Mouse (Mus musculus): ENCODE measurements around the gene Rnf43. TPM values are rescaled to one million over a fixed set of nuclear protein-coding genes. Genes with fewer than 3 reads are reported as not detected.

The Rnf43 gene
- polyA plus RNA-seq, 1 experiment, result 3.5 TPM

- TF ChIP-seq CTCF (IDR thresholded peaks at IDR 0.05; ENCODE audit: extremely low read depth, insufficient read depth, insufficient read length, insufficient replicate concordance), result no peak
- TF ChIP-seq POLR2A (IDR thresholded peaks at IDR 0.05; ENCODE audit: low read depth, low read length), result no peak
- Histone ChIP-seq H3K27me3 (ENCODE audit: control insufficient read depth, insufficient read depth, low read length) (no peaks in the 10 kb centered on the region), H3K4me3 (ENCODE audit: extremely low read depth, insufficient read depth, insufficient read length) (no peak overlapping the region), H3K4me1 (ENCODE audit: control insufficient read depth, insufficient read depth, insufficient read length) (peaks cover 2% of the 10 kb centered on the region; the same call in 1 of the 2 replicates), H3K27ac (ENCODE audit: insufficient read depth, low read length) (no peak overlapping the region), H3K36me3 (ENCODE audit: control insufficient read depth, insufficient read depth, low read length) (no peaks in the 10 kb centered on the region)
- no peak for DNase-seq (ENCODE audit: low read depth in 1 of 2, low spot score in 2 of 2)
- 90% methylated on average over 5 of the region's 5 CpGs for whole genome bisulfite sequencing
Measured at GRCm38 (mm10) chr11:87708979-87709378, 46.5 kb downstream of the Rnf43 start.

- Histone ChIP-seq H3K4me3 (ENCODE audit: extremely low read depth, insufficient read depth, insufficient read length) (peak overlapping the region; percentile 36), H3K27me3 (ENCODE audit: control insufficient read depth, insufficient read depth, low read length) (no peaks in the 10 kb centered on the region), H3K27ac (ENCODE audit: insufficient read depth, low read length) (no peak overlapping the region), H3K36me3 (ENCODE audit: control insufficient read depth, insufficient read depth, low read length) (no peaks in the 10 kb centered on the region), H3K4me1 (ENCODE audit: control insufficient read depth, insufficient read depth, insufficient read length) (peaks cover 2% of the 10 kb centered on the region; the same call in 1 of the 2 replicates)
- no peak for DNase-seq (ENCODE audit: low read depth in 1 of 2, low spot score in 2 of 2)
- no peak for TF ChIP-seq POLR2A (IDR thresholded peaks at IDR 0.05; ENCODE audit: low read depth, low read length)
- no peak for TF ChIP-seq CTCF (IDR thresholded peaks at IDR 0.05; ENCODE audit: extremely low read depth, insufficient read depth, insufficient read length, insufficient replicate concordance)
- WGBS, result 20% methylated on average over 21 of the region's 21 CpGs
Measured at GRCm38 (mm10) chr11:87709513-87710261, 47.2 kb downstream of the Rnf43 start.

- H3K27ac ChIP-seq (ENCODE audit: insufficient read depth, low read length), result no peak overlapping the region
Measured at GRCm38 (mm10) chr11:87710262-87710615, 47.7 kb downstream of the Rnf43 start.

GRCm38 (mm10) chr11:87712188-87712587, 49.7 kb downstream of the Rnf43 start:
- WGBS, result 63% methylated on average over 4 of the region's 4 CpGs
- no peak overlapping the region for H3K4me3 ChIP-seq (ENCODE audit: extremely low read depth, insufficient read depth, insufficient read length)
- no peaks in the 10 kb centered on the region for H3K36me3 ChIP-seq (ENCODE audit: control insufficient read depth, insufficient read depth, low read length)
- TF ChIP-seq POLR2A (IDR thresholded peaks at IDR 0.05; ENCODE audit: low read depth, low read length) (no peak), CTCF (IDR thresholded peaks at IDR 0.05; ENCODE audit: extremely low read depth, insufficient read depth, insufficient read length, insufficient replicate concordance) (no peak)
- H3K27me3 ChIP-seq (ENCODE audit: control insufficient read depth, insufficient read depth, low read length), result no peaks in the 10 kb centered on the region
- H3K4me1 ChIP-seq (ENCODE audit: control insufficient read depth, insufficient read depth, insufficient read length), result peaks cover 2% of the 10 kb centered on the region; the same call in 1 of the 2 replicates
- DNase-seq (ENCODE audit: low read depth in 1 of 2, low spot score in 2 of 2), result no peak
- H3K27ac ChIP-seq (ENCODE audit: insufficient read depth, low read length), result no peak overlapping the region

More at GRCm38 (mm10) chr11:87710262-87710615, 47.7 kb downstream of the Rnf43 start:
- no peaks in the 10 kb centered on the region for H3K36me3 ChIP-seq (ENCODE audit: control insufficient read depth, insufficient read depth, low read length)
- DNase-seq (ENCODE audit: low read depth in 1 of 2, low spot score in 2 of 2), result no peak
- no peak overlapping the region for H3K4me3 ChIP-seq (ENCODE audit: extremely low read depth, insufficient read depth, insufficient read length)
- WGBS, result 74% methylated on average over 7 of the region's 7 CpGs
- no peak for TF ChIP-seq CTCF (IDR thresholded peaks at IDR 0.05; ENCODE audit: extremely low read depth, insufficient read depth, insufficient read length, insufficient replicate concordance)
- TF ChIP-seq POLR2A (IDR thresholded peaks at IDR 0.05; ENCODE audit: low read depth, low read length), result no peak
- H3K4me1 ChIP-seq (ENCODE audit: control insufficient read depth, insufficient read depth, insufficient read length), result peaks cover 2% of the 10 kb centered on the region; the same call in 1 of the 2 replicates
- no peaks in the 10 kb centered on the region for H3K27me3 ChIP-seq (ENCODE audit: control insufficient read depth, insufficient read depth, low read length)

- 86% methylated on average over 4 of the region's 4 CpGs for WGBS
- no peak for TF ChIP-seq POLR2A (IDR thresholded peaks at IDR 0.05; ENCODE audit: low read depth, low read length)
- TF ChIP-seq CTCF (IDR thresholded peaks at IDR 0.05; ENCODE audit: extremely low read depth, insufficient read depth, insufficient read length, insufficient replicate concordance), result no peak
- H3K4me1 ChIP-seq (ENCODE audit: control insufficient read depth, insufficient read depth, insufficient read length), result peaks cover 6% of the 10 kb centered on the region; the same call in 1 of the 2 replicates
- no peaks in the 10 kb centered on the region for H3K36me3 ChIP-seq (ENCODE audit: control insufficient read depth, insufficient read depth, low read length)
- DNase-seq (ENCODE audit: low read depth in 1 of 2, low spot score in 2 of 2), result no peak
- no peak overlapping the region for H3K4me3 ChIP-seq (ENCODE audit: extremely low read depth, insufficient read depth, insufficient read length)
- no peaks in the 10 kb centered on the region for H3K27me3 ChIP-seq (ENCODE audit: control insufficient read depth, insufficient read depth, low read length)
- H3K27ac ChIP-seq (ENCODE audit: insufficient read depth, low read length), result no peak overlapping the region
Measured at GRCm38 (mm10) chr11:87715999-87716398, 53.5 kb downstream of the Rnf43 start.

GRCm38 (mm10) chr11:87719526-87719925, 57.0 kb downstream of the Rnf43 start:
- DNase-seq (ENCODE audit: low read depth in 1 of 2, low spot score in 2 of 2), result no peak
- Histone ChIP-seq H3K36me3 (ENCODE audit: control insufficient read depth, insufficient read depth, low read length) (no peaks in the 10 kb centered on the region), H3K4me1 (ENCODE audit: control insufficient read depth, insufficient read depth, insufficient read length) (peaks cover 9% of the 10 kb centered on the region; the same call in 1 of the 2 replicates), H3K27me3 (ENCODE audit: control insufficient read depth, insufficient read depth, low read length) (no peaks in the 10 kb centered on the region), H3K4me3 (ENCODE audit: extremely low read depth, insufficient read depth, insufficient read length) (0 out of 2 replicates have a peak overlapping the region, but pooled peaks have one; percentile 15), H3K27ac (ENCODE audit: insufficient read depth, low read length) (peak overlapping the region; percentile 67)
- TF ChIP-seq CTCF (IDR thresholded peaks at IDR 0.05; ENCODE audit: extremely low read depth, insufficient read depth, insufficient read length, insufficient replicate concordance), result no peak
- TF ChIP-seq POLR2A (IDR thresholded peaks at IDR 0.05; ENCODE audit: low read depth, low read length), result no peak
- WGBS, result 49% methylated on average over 7 of the region's 7 CpGs

GRCm38 (mm10) chr11:87720324-87720723, 57.8 kb downstream of the Rnf43 start:
- peaks cover 9% of the 10 kb centered on the region; the same call in 1 of the 2 replicates for H3K4me1 ChIP-seq (ENCODE audit: control insufficient read depth, insufficient read depth, insufficient read length)
- TF ChIP-seq CTCF (IDR thresholded peaks at IDR 0.05; ENCODE audit: extremely low read depth, insufficient read depth, insufficient read length, insufficient replicate concordance) (peak; percentile 31; the same call in 1 of the 2 replicates), POLR2A (IDR thresholded peaks at IDR 0.05; ENCODE audit: low read depth, low read length) (no peak)
- H3K36me3 ChIP-seq (ENCODE audit: control insufficient read depth, insufficient read depth, low read length), result no peaks in the 10 kb centered on the region
- peak overlapping the region; percentile 78 for H3K27ac ChIP-seq (ENCODE audit: insufficient read depth, low read length)
- no peaks in the 10 kb centered on the region for H3K27me3 ChIP-seq (ENCODE audit: control insufficient read depth, insufficient read depth, low read length)
- DNase-seq (ENCODE audit: low read depth in 1 of 2, low spot score in 2 of 2), result peak in 1 of 2 experiments; percentile 37
- H3K4me3 ChIP-seq (ENCODE audit: extremely low read depth, insufficient read depth, insufficient read length), result peak overlapping the region; percentile 33; the same call in 1 of the 2 replicates
- WGBS, result 67% methylated on average over 9 of the region's 9 CpGs
